In genomic region chr17:35509284-35509683, GRCm38 (mm10) we compare ENCODE assay signal across 7 mouse cellular contexts. TPM values are rescaled to one million over a fixed set of nuclear protein-coding genes. Genes with fewer than 3 reads are reported as not detected.
DNase-seq lines count a peak whose midpoint lies in the region; ATAC-seq lines count a peak whose summit lies in the region.

No protein-coding gene starts in this region.

- intact Hi-C loops in left cerebral cortex, postnatal 4 days (cut with DNase I) = no loop called here
- intact Hi-C loops in left cerebral cortex, postnatal 14 days (cut with DNase I) = no loop called here

- H3K27me3 ChIP-seq in forebrain, embryonic 14.5 days (replicated peaks; ENCODE audit: control insufficient read depth, insufficient read depth, low read length) = peaks cover 18% of the 10 kb centered on the region

- peaks cover 4% of the 10 kb centered on the region; the same call in 1 of the 2 replicates for H3K4me1 ChIP-seq in forebrain, embryonic 14.5 days (ENCODE audit: control insufficient read depth, insufficient read depth, low read length)

- no peak overlapping the region for H3K9ac ChIP-seq in forebrain, embryonic 14.5 days (ENCODE audit: low read length)

- no peak overlapping the region for H3K4me2 ChIP-seq in forebrain, embryonic 14.5 days (ENCODE audit: low read length)

- WGBS in forebrain, embryonic 14.5 days = 27% methylated on average over 8 of the region's 8 CpGs

- H3K36me3 ChIP-seq in forebrain, embryonic 14.5 days (ENCODE audit: control insufficient read depth, insufficient read depth, low read length) = no peaks in the 10 kb centered on the region

- peak; percentile 50 for DNase-seq in left cerebral cortex, postnatal 4 days
- no peak for DNase-seq in left cerebral cortex, postnatal 14 days (ENCODE audit: low spot score in 2 of 2)
- DNase-seq in R1 (ENCODE audit: low read depth, low spot score) = peak; percentile 99
- DNase-seq in forebrain, embryonic 14.5 days (ENCODE audit: low spot score) = peak; percentile 53
- peak; percentile 58 for DNase-seq in lung, postnatal 36 days
- DNase-seq in cerebellum, adult 11-12 months = no peak
- no peak for DNase-seq in gastrocnemius, adult 8-10 months (ENCODE audit: low spot score in 2 of 2)

- no peak overlapping the region for H3K4me3 ChIP-seq in forebrain, embryonic 14.5 days (ENCODE audit: low read depth, low read length)

- no peaks in the 10 kb centered on the region for H3K9me3 ChIP-seq in forebrain, embryonic 14.5 days (replicated peaks; ENCODE audit: control insufficient read depth, low read length)

- no peak overlapping the region for H3K27ac ChIP-seq in forebrain, embryonic 14.5 days (ENCODE audit: low read depth, low read length)

- peak; percentile 37; the same call in 1 of the 2 replicates for ATAC-seq in forebrain, embryonic 14.5 days

RNA-seq across cellular contexts. Expression of gene Pou5f1, which starts 3.5 kb away (rescaled TPM):
- not detected for total RNA-seq in left cerebral cortex, postnatal 4 days (2021)
- total RNA-seq in left cerebral cortex, postnatal 14 days (2021) = under 1 TPM in 1 of 2 experiments, not detected in 1; 0.25 TPM
- 0.20 TPM in 1 of 2 replicates, not detected in the other for polyA plus RNA-seq in forebrain, embryonic 14.5 days (2014; fragmentation: Nextera tagmentation; extraction: Ambion mirVana)
- not detected for total RNA-seq in gastrocnemius, adult 8-10 months (2022)

RNA-seq across cellular contexts. Expression of gene Tcf19, which starts 7.3 kb away (rescaled TPM):
- total RNA-seq in left cerebral cortex, postnatal 4 days (2021) = 1 to 10 TPM; 7.2 to 9.3 TPM
- total RNA-seq in left cerebral cortex, postnatal 14 days (2021) = 1 to 10 TPM; 8.6 to 9.5 TPM
- 40.8 and 48.8 TPM in 2 replicates for polyA plus RNA-seq in forebrain, embryonic 14.5 days (2014; fragmentation: Nextera tagmentation; extraction: Ambion mirVana)
- under 1 TPM; 0.32 to 0.67 (median 0.51) TPM for total RNA-seq in gastrocnemius, adult 8-10 months (2022)

RNA-seq across cellular contexts. Expression of gene Cchcr1, which starts 7.6 kb away (rescaled TPM):
- 10 to 100 TPM; 13.6 TPM for total RNA-seq in left cerebral cortex, postnatal 4 days (2021)
- total RNA-seq in left cerebral cortex, postnatal 14 days (2021) = 1 to 10 TPM; 8.1 to 9.1 TPM
- 4.7 and 6.5 TPM in 2 replicates for polyA plus RNA-seq in forebrain, embryonic 14.5 days (2014; fragmentation: Nextera tagmentation; extraction: Ambion mirVana)
- total RNA-seq in gastrocnemius, adult 8-10 months (2022) = 1 to 10 TPM in 3 of 4 experiments, under 1 TPM in 1; 0.82 to 1.3 (median 1.1) TPM

RNA-seq across cellular contexts. Expression of gene Psors1c2, which starts 23.7 kb away (rescaled TPM):
- 1 to 10 TPM; 1.5 to 2.4 TPM for total RNA-seq in left cerebral cortex, postnatal 4 days (2021)
- under 1 TPM; 0.55 to 0.72 TPM for total RNA-seq in left cerebral cortex, postnatal 14 days (2021)
- polyA plus RNA-seq in forebrain, embryonic 14.5 days (2014; fragmentation: Nextera tagmentation; extraction: Ambion mirVana) = 0.28 and 0.36 TPM in 2 replicates
- total RNA-seq in gastrocnemius, adult 8-10 months (2022) = not detected

RNA-seq across cellular contexts. Expression of gene H2-Q10, which starts 39.4 kb away (rescaled TPM):
- total RNA-seq in left cerebral cortex, postnatal 4 days (2021) = under 1 TPM; 0.16 to 0.20 TPM
- under 1 TPM; 0.13 to 0.27 TPM for total RNA-seq in left cerebral cortex, postnatal 14 days (2021)
- polyA plus RNA-seq in forebrain, embryonic 14.5 days (2014; fragmentation: Nextera tagmentation; extraction: Ambion mirVana) = 0.23 TPM in 1 of 2 replicates, not detected in the other
- total RNA-seq in gastrocnemius, adult 8-10 months (2022) = under 1 TPM in 3 of 4 experiments, not detected in 1; 0.07 to 0.78 (median 0.29) TPM

Comparison
In these comparisons a context has a peak if more than half of its experiments do, and no peak if none do; other contexts are left out.
1. DNase-seq: peak in left cerebral cortex, postnatal 4 days (single experiment), R1 (single experiment), forebrain, embryonic 14.5 days (single experiment) and lung, postnatal 36 days (single experiment); none in left cerebral cortex, postnatal 14 days (0 of 2), cerebellum, adult 11-12 months (single experiment) and gastrocnemius, adult 8-10 months (0 of 2).
2. RNA of gene Tcf19, which starts 7.3 kb away (total RNA-seq): 8.6 to 9.5 TPM in left cerebral cortex, postnatal 14 days and 7.2 to 9.3 TPM in left cerebral cortex, postnatal 4 days; 0.32 to 0.67 TPM in gastrocnemius, adult 8-10 months; every median in the first group is over 4 times any median in the second.